In the genomic region with DNA sequence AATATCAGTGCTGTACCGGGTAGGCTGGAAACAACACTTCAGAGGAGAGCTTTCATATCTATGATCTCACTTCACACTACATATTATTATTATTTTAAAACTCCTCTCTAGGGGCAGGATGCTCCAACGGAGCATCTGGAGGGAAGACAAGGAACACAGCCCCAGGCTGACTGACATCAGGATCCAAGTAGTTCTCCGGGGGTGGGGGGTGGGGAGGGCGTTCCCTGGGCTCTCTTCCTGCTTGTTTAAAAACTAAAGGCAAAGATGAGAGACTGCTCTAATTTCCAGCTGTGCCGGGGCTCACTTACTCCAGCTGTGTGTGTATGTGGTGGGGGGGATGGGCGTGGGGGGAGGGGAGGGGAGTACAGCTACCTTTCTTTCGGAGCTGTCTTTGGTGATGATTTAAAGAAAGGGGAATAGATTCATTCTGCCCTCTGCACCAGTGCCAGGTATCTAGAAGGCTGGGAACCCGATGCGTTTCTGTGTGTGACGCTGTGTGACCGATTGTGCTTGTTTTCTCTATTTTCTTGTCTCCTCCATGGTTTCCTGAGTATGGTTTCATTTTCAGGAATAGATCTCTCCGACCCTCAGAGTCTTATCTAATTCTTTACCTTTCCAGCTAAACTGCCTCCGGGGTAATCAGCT, we compare ENCODE assay signal across 9 mouse cellular contexts. TPM values are rescaled to one million over a fixed set of nuclear protein-coding genes. Genes with fewer than 3 reads are reported as not detected.
A peak's percentile ranks its signal among the peaks of the same experiment; 100 is the strongest.
DNase-seq lines count a peak whose midpoint lies in the region; ATAC-seq and TF ChIP-seq lines count a peak whose summit lies in the region.
"Had no signal": no experiment of that assay in that cellular context is flagged by ENCODE, and none has a peak within 500 bp of the region (broad histone marks: within the 10 kb centered on the region; RNA-seq: fewer than 3 reads in every experiment).

No protein-coding gene starts in this region.

- TF ChIP-seq POLR2A in thymus, adult 2 months (IDR thresholded peaks at IDR 0.05; ENCODE audit: control insufficient read depth, extremely low read depth, insufficient read depth, low read length, poor library complexity) = no peak

- DNase-seq in thymus, adult 2 months = no peak
- DNase-seq in thymus, adult 18-20 months = no peak
- DNase-seq in forebrain, postnatal 0 days = no peak
- DNase-seq in gastrocnemius, postnatal 25 days = no peak
- no peak for DNase-seq in right cerebral cortex, adult 2 months (ENCODE audit: low spot score in 2 of 2)

- WGBS in thymus, adult 2 months = 11% methylated on average over 13 of the region's 13 CpGs
- 8% methylated on average over 13 of the region's 13 CpGs for WGBS in forebrain, postnatal 0 days
- WGBS in limb, embryonic 13.5 days = 5% methylated on average over 13 of the region's 13 CpGs
- 6% methylated on average over 13 of the region's 13 CpGs for WGBS in neural tube, embryonic 13.5 days

- no peak overlapping the region for H3K9ac ChIP-seq in forebrain, postnatal 0 days
- H3K9ac ChIP-seq in limb, embryonic 13.5 days = no peak overlapping the region; the same call in none of the 2 replicates
- peak overlapping the region; percentile 50 for H3K9ac ChIP-seq in neural tube, embryonic 13.5 days

- no peaks in the 10 kb centered on the region for H3K27me3 ChIP-seq in thymus, adult 2 months (ENCODE audit: control insufficient read depth, insufficient read depth, low read length)
- no peaks in the 10 kb centered on the region for H3K27me3 ChIP-seq in forebrain, postnatal 0 days (ENCODE audit: insufficient read depth, low read length)
- no peaks in the 10 kb centered on the region for H3K27me3 ChIP-seq in limb, embryonic 13.5 days
- H3K27me3 ChIP-seq in neural tube, embryonic 13.5 days = no peaks in the 10 kb centered on the region

- peak overlapping the region; percentile 29; the same call in 1 of the 2 replicates for H3K4me3 ChIP-seq in thymus, adult 2 months (ENCODE audit: control insufficient read depth, insufficient read depth, low read length)
- peak overlapping the region; percentile 13; the same call in 1 of the 2 replicates for H3K4me3 ChIP-seq in forebrain, postnatal 0 days (ENCODE audit: low read depth, low read length)
- peak overlapping the region; percentile 30 for H3K4me3 ChIP-seq in limb, embryonic 13.5 days
- peak overlapping the region; percentile 20 for H3K4me3 ChIP-seq in neural tube, embryonic 13.5 days

- peak overlapping the region; percentile 73; the same call in 1 of the 2 replicates for H3K27ac ChIP-seq in thymus, adult 2 months (ENCODE audit: control insufficient read depth, insufficient read depth, low read length)
- H3K27ac ChIP-seq in forebrain, postnatal 0 days (ENCODE audit: low read depth, low read length) = peak overlapping the region; percentile 66; the same call in 1 of the 2 replicates
- H3K27ac ChIP-seq in limb, embryonic 13.5 days = no peak overlapping the region
- peak overlapping the region; percentile 76 for H3K27ac ChIP-seq in neural tube, embryonic 13.5 days (replicated peaks)

- no peaks in the 10 kb centered on the region for H3K36me3 ChIP-seq in thymus, adult 2 months (ENCODE audit: control insufficient read depth, insufficient read depth, low read length)
- H3K36me3 ChIP-seq in forebrain, postnatal 0 days (ENCODE audit: insufficient read depth) = no peaks in the 10 kb centered on the region
- no peaks in the 10 kb centered on the region for H3K36me3 ChIP-seq in limb, embryonic 13.5 days
- H3K36me3 ChIP-seq in neural tube, embryonic 13.5 days = no peaks in the 10 kb centered on the region

- H3K4me1 ChIP-seq in thymus, adult 2 months (replicated peaks; ENCODE audit: control insufficient read depth, insufficient read depth, low read length) = peaks cover 10% of the 10 kb centered on the region
- peaks cover 11% of the 10 kb centered on the region; the same call in 1 of the 2 replicates for H3K4me1 ChIP-seq in forebrain, postnatal 0 days (ENCODE audit: insufficient read depth)
- peaks cover 12% of the 10 kb centered on the region for H3K4me1 ChIP-seq in limb, embryonic 13.5 days
- H3K4me1 ChIP-seq in neural tube, embryonic 13.5 days (replicated peaks) = peaks cover 26% of the 10 kb centered on the region

- peak overlapping the region; percentile 35 for H3K4me2 ChIP-seq in forebrain, postnatal 0 days (ENCODE audit: low read depth)
- H3K4me2 ChIP-seq in limb, embryonic 13.5 days (replicated peaks) = peak overlapping the region; percentile 59
- H3K4me2 ChIP-seq in neural tube, embryonic 13.5 days = peak overlapping the region; percentile 50

- ATAC-seq in forebrain, postnatal 0 days = peak; percentile 47
- no peak for ATAC-seq in limb, embryonic 13.5 days (ENCODE audit: low FRiP score, low read depth)
- peak; percentile 48 for ATAC-seq in neural tube, embryonic 13.5 days (ENCODE audit: low read depth)
- ATAC-seq in monocyte, adult 5-6 weeks (replicated peaks; ENCODE audit: insufficient number of reproducible peaks, low FRiP score, low TSS enrichment, poor library complexity, severe bottlenecking) = no peak

- TF ChIP-seq CTCF in thymus, adult 2 months (IDR thresholded peaks at IDR 0.05; ENCODE audit: borderline replicate concordance, control insufficient read depth, extremely low read depth, insufficient read depth, low read length, poor library complexity) = no peak
- no peak for TF ChIP-seq CTCF in forebrain, postnatal 0 days (IDR thresholded peaks at IDR 0.05; ENCODE audit: low read depth)

- H3K9me3 ChIP-seq in forebrain, postnatal 0 days (ENCODE audit: low read length) = no peaks in the 10 kb centered on the region
- no peaks in the 10 kb centered on the region for H3K9me3 ChIP-seq in limb, embryonic 13.5 days
- H3K9me3 ChIP-seq in neural tube, embryonic 13.5 days = no peaks in the 10 kb centered on the region

RNA-seq across cellular contexts. Expression of gene Abhd12b, which starts 5.8 kb away (rescaled TPM):
- 0.12 and 0.15 TPM in 2 replicates for polyA plus RNA-seq in thymus, adult 2 months (2012; rRNA removed)
- total RNA-seq in forebrain, postnatal 0 days (2014; rRNA removed) = 0.08 TPM in 1 of 2 replicates, not detected in the other
- 0.13 TPM in 1 of 2 replicates, not detected in the other for polyA plus RNA-seq in forebrain, postnatal 0 days (2015; fragmentation: Nextera tagmentation; extraction: Ambion mirVana)
- polyA plus RNA-seq in limb, embryonic 13.5 days (2015; fragmentation: Nextera tagmentation; extraction: Ambion mirVana) = not detected in 2 replicates
- polyA plus RNA-seq in neural tube, embryonic 13.5 days (2015; fragmentation: Nextera tagmentation; extraction: Ambion mirVana) = 0.13 TPM in 1 of 2 replicates, not detected in the other
- total RNA-seq in gastrocnemius, postnatal 25 days (2021) = not detected
- total RNA-seq in monocyte, adult 5-6 weeks (2017) = not detected in 3 replicates
- polyA plus RNA-seq: testis, adult 2 months had no signal

RNA-seq across cellular contexts. Expression of gene Nin, which starts 34.6 kb away (rescaled TPM):
- polyA plus RNA-seq in thymus, adult 2 months (2012; rRNA removed) = 21.8 and 32.2 TPM in 2 replicates
- total RNA-seq in forebrain, postnatal 0 days (2014; rRNA removed) = 28.4 and 36.9 TPM in 2 replicates
- 5.6 and 8.5 TPM in 2 replicates for polyA plus RNA-seq in forebrain, postnatal 0 days (2015; fragmentation: Nextera tagmentation; extraction: Ambion mirVana)
- polyA plus RNA-seq in limb, embryonic 13.5 days (2015; fragmentation: Nextera tagmentation; extraction: Ambion mirVana) = 11.0 and 11.4 TPM in 2 replicates
- 11.5 and 12.1 TPM in 2 replicates for polyA plus RNA-seq in neural tube, embryonic 13.5 days (2015; fragmentation: Nextera tagmentation; extraction: Ambion mirVana)
- 10 to 100 TPM; 20.4 to 20.9 TPM for total RNA-seq in gastrocnemius, postnatal 25 days (2021)
- total RNA-seq in monocyte, adult 5-6 weeks (2017) = 134 to 153 TPM (median 142 TPM) in 3 replicates

Comparison
In these comparisons a context has a peak if more than half of its experiments do, and no peak if none do; other contexts are left out.
1. ATAC-seq: peak in forebrain, postnatal 0 days (single experiment) and neural tube, embryonic 13.5 days (single experiment); none in limb, embryonic 13.5 days (single experiment) and monocyte, adult 5-6 weeks (single experiment).
2. Peak in every context shown above with its lines, with median percentiles within 50 percentile points of each other: H3K4me3 ChIP-seq and H3K4me2 ChIP-seq.